ENCODE assay signal across 9 mouse cellular contexts in genomic region chr7:126180956-126181355, GRCm38 (mm10). TPM values are rescaled to one million over a fixed set of nuclear protein-coding genes. Genes with fewer than 3 reads are reported as not detected.
DNase-seq lines count a peak whose midpoint lies in the region; ATAC-seq and TF ChIP-seq lines count a peak whose summit lies in the region.
"Had no signal": no experiment of that assay in that cellular context is flagged by ENCODE, and none has a peak within 500 bp of the region (broad histone marks: within the 10 kb centered on the region; RNA-seq: fewer than 3 reads in every experiment).

No protein-coding gene starts in this region.

- DNase-seq in kidney, postnatal 14 days, result peak; percentile 15
- DNase-seq in kidney, adult 8-10 months, result no peak
- peak; percentile 19 for DNase-seq in lung, embryonic 14.5 days
- DNase-seq in thymus, postnatal 36 days, result peak; percentile 58 to 69
- DNase-seq in cerebellum, postnatal 4 days (ENCODE audit: low spot score in 2 of 2), result no peak
- DNase-seq in right cerebral cortex, postnatal 4 days, result no peak
- DNase-seq in urinary bladder, adult 18-20 months (ENCODE audit: low spot score in 2 of 2), result no peak

- peak overlapping the region; percentile 53 for H3K27ac ChIP-seq in bone marrow macrophage, adult 2 months (ENCODE audit: insufficient read depth, low read depth, low read length)
- H3K27ac ChIP-seq in lung, embryonic 14.5 days (ENCODE audit: low read depth), result no peak overlapping the region
- H3K27ac ChIP-seq: heart, embryonic 15.5 days had no signal

- H3K9me3 ChIP-seq in lung, embryonic 14.5 days (ENCODE audit: low read depth, low read length), result no peaks in the 10 kb centered on the region
- H3K9me3 ChIP-seq: heart, embryonic 15.5 days had no signal

- 64% methylated on average over 3 of the region's 3 CpGs for WGBS in lung, embryonic 14.5 days

- no peak for TF ChIP-seq POLR2A in bone marrow macrophage, adult 2 months (IDR thresholded peaks at IDR 0.05; ENCODE audit: borderline replicate concordance, low read depth, low read length)

- H3K4me1 ChIP-seq in bone marrow macrophage, adult 2 months (ENCODE audit: control insufficient read depth, insufficient read depth, low read length), result peaks cover 47% of the 10 kb centered on the region
- no peaks in the 10 kb centered on the region for H3K4me1 ChIP-seq in lung, embryonic 14.5 days (ENCODE audit: insufficient read depth)

- ATAC-seq in lung, embryonic 14.5 days (ENCODE audit: insufficient read depth), result no peak

- H3K4me2 ChIP-seq in lung, embryonic 14.5 days, result no peak overlapping the region
- H3K4me2 ChIP-seq: heart, embryonic 15.5 days had no signal

- no peak overlapping the region for H3K4me3 ChIP-seq in bone marrow macrophage, adult 2 months (ENCODE audit: insufficient read depth, low read length)
- no peak overlapping the region for H3K4me3 ChIP-seq in lung, embryonic 14.5 days (ENCODE audit: low read depth, low read length)
- H3K4me3 ChIP-seq: heart, embryonic 15.5 days had no signal

- H3K9ac ChIP-seq in lung, embryonic 14.5 days, result no peak overlapping the region
- H3K9ac ChIP-seq: heart, embryonic 15.5 days had no signal

- no peak for TF ChIP-seq CTCF in bone marrow macrophage, adult 2 months (IDR thresholded peaks at IDR 0.05; ENCODE audit: low read depth, low read length)
- no peak for TF ChIP-seq CTCF in lung, embryonic 14.5 days (IDR thresholded peaks at IDR 0.05; ENCODE audit: low read depth)

- no peaks in the 10 kb centered on the region for H3K27me3 ChIP-seq in lung, embryonic 14.5 days (ENCODE audit: insufficient read depth, low read length)
- H3K27me3 ChIP-seq: heart, embryonic 15.5 days had no signal

- H3K36me3 ChIP-seq in lung, embryonic 14.5 days (ENCODE audit: insufficient read depth), result no peaks in the 10 kb centered on the region
- H3K36me3 ChIP-seq: heart, embryonic 15.5 days had no signal

RNA-seq across cellular contexts. Expression of gene Xpo6, which starts 19.3 kb away (rescaled TPM):
- polyA plus RNA-seq in bone marrow macrophage, adult 2 months (2012; ENCODE audit: insufficient read depth, insufficient read length, missing spikeins), result 64.2 and 86.2 TPM in 2 replicates
- polyA plus RNA-seq in lung, embryonic 14.5 days (2014; fragmentation: Nextera tagmentation; extraction: Ambion mirVana), result 61.9 and 67.5 TPM in 2 replicates

Comparison
In these comparisons a context has a peak if more than half of its experiments do, and no peak if none do; other contexts are left out.
1. DNase-seq: peak in kidney, postnatal 14 days (single experiment), lung, embryonic 14.5 days (single experiment) and thymus, postnatal 36 days (2 of 2); none in kidney, adult 8-10 months (0 of 2), cerebellum, postnatal 4 days (0 of 2), right cerebral cortex, postnatal 4 days (single experiment) and urinary bladder, adult 18-20 months (0 of 2).